Mouse (Mus musculus) heart, postnatal 0 days (tissue): ENCODE measurements around the gene Chrdl2.

Experiments
- CTCF ChIP-seq: IDR thresholded peaks from 2 replicates; pipeline ENCODE4 v1.5.1; 2016; ENCODE audit warnings: antibody characterized with exemption, control low read depth, low read depth
- EP300 ChIP-seq: IDR thresholded peaks from 2 replicates; pipeline ENCODE4 v1.6.1; 2016; ENCODE audit warnings: antibody characterized with exemption, low read depth

GRCm38 (mm10) chr7:100076296-100076695, 70.3 kb downstream of the Chrdl2 start:
- TF ChIP-seq CTCF: no peak
- TF ChIP-seq EP300: no peak
